Mouse (Mus musculus) right cerebral cortex, adult 2 months (tissue): ENCODE measurements at regions not wholly inside any gene's neighbourhood (a gene's known extent, or its start where the extent isn't known, plus 50 kb on each side); places are given as distances from the start of the nearest gene placed in this dataset.

Experiments
- DNase-seq, 2 experiments: peaks; one replicate each; pipeline ENCODE4 v3.0.0; 2021 to 2022; ENCODE audit warnings: low spot score in 2 of 2

DNA sequence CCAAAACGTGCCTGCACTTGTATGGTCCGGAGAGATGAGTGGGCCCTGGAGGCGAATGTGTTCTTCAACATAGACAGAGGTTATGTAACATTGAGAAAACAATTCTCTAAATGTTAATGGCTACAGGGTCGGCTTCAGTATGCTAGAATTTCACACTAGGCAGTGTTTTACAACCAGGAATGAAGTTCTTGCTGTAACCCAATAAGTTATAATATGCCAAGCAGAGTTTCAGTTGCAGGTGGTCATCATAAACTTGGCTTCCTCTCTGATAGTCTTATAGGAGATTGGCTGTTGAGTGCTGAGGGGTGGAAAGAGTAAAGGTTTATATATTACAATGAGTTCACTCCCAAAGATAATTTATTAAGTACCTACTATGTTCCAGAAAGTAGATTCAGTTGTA lies 64.8 kb upstream of the Cenpw start:
- no peak for DNase-seq

DNA sequence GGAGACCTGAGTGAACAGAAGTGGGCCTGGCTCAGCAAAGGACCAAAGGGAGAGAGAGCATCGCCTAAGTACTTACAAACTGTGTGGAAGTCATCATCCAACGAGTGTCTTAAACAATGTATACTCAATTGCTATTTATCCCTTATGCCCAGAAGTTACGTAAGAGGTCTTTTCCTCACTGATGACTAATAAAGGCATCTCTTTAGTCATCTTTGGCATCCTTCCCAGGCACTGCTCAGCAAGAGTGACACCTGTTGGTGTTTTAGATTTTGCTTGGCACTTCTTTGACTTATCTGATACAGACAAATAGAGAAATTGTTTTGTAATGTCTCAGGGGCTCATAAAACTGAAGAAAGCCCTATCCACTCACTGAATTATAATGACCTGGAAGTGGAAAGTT lies 59.4 kb upstream of the Cenpw start:
- peak in 1 of 2 experiments; percentile 7 for DNase-seq

DNA sequence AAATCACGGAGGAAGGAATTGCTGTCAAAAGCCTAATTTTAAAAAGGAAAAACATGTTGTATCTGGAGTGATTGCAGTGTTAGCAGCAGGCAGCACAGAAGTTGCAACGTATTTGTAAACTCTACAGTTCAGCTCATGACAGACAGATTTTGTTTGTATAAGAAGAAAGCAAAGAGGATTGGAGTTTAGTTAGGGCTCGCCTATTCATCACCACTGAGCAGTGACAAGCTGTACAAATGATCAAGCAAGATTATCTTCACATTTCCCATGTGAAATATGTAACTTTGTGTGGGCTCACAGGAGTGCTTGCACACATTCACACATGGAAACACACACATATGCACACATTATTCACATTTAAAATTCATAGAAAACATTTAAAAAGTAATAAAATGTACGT lies 57.5 kb upstream of the Cenpw start:
- DNase-seq, result no peak
